Mouse (Mus musculus): Measurements from ENCODE around the gene Pou2af1. TPM values are rescaled to one million over a fixed set of nuclear protein-coding genes. Genes with fewer than 3 reads are reported as not detected.

Gene Pou2af1
- 35.4 TPM for polyA plus RNA-seq (2014; fragmentation: Illumina TruSeq; extraction: RNeasy Lipid Tissue Mini Kit (QIAGEN cat#74804); ENCODE audit: low read depth, low replicate concordance)

GRCm38 (mm10) chr9:51213023-51213728 is at the start of gene Pou2af1:
Gene Pou2af1, plus strand, starts transcription at chr9:51213708.

GRCm38 (mm10) chr9:51165312-51166180 is 48.0 kb upstream of the Pou2af1 start, which contains the start of gene Gm32742:
Gene Gm32742, minus strand, starts transcription at chr9:51165517.

GRCm38 (mm10) chr9:51278500-51279381 is 65.2 kb downstream of the Pou2af1 start, which contains the start of gene Colca2:
Gene Colca2, minus strand, starts transcription at chr9:51278569.

Other genes with a start within 250 kb of the Pou2af1 start
- gene Sik2, start 204.6 kb upstream of the Pou2af1 start, polyA plus RNA-seq (2014; fragmentation: Illumina TruSeq; extraction: RNeasy Lipid Tissue Mini Kit (QIAGEN cat#74804); ENCODE audit: low read depth, low replicate concordance) = 22.6 TPM
- not detected for gene Btg4, start 152.8 kb upstream of the Pou2af1 start, polyA plus RNA-seq (2014; fragmentation: Illumina TruSeq; extraction: RNeasy Lipid Tissue Mini Kit (QIAGEN cat#74804); ENCODE audit: low read depth, low replicate concordance)
- gene Layn, start 136.6 kb upstream of the Pou2af1 start, polyA plus RNA-seq (2014; fragmentation: Illumina TruSeq; extraction: RNeasy Lipid Tissue Mini Kit (QIAGEN cat#74804); ENCODE audit: low read depth, low replicate concordance) = 2.2 TPM
- not detected for gene 4833427G06Rik, start 111.6 kb upstream of the Pou2af1 start, polyA plus RNA-seq (2014; fragmentation: Illumina TruSeq; extraction: RNeasy Lipid Tissue Mini Kit (QIAGEN cat#74804); ENCODE audit: low read depth, low replicate concordance)
- 0.95 TPM for gene Gm32742, start 48.2 kb upstream of the Pou2af1 start, polyA plus RNA-seq (2014; fragmentation: Illumina TruSeq; extraction: RNeasy Lipid Tissue Mini Kit (QIAGEN cat#74804); ENCODE audit: low read depth, low replicate concordance)
- gene Colca2, start 64.9 kb downstream of the Pou2af1 start, polyA plus RNA-seq (2014; fragmentation: Illumina TruSeq; extraction: RNeasy Lipid Tissue Mini Kit (QIAGEN cat#74804); ENCODE audit: low read depth, low replicate concordance) = 2.3 TPM
- 0.69 TPM for gene 1810046K07Rik, start 115.2 kb downstream of the Pou2af1 start, polyA plus RNA-seq (2014; fragmentation: Illumina TruSeq; extraction: RNeasy Lipid Tissue Mini Kit (QIAGEN cat#74804); ENCODE audit: low read depth, low replicate concordance)